Mouse (Mus musculus) left cerebral cortex, postnatal 4 days (tissue): ENCODE measurements around the gene Gapvd1. TPM values are rescaled to one million over a fixed set of nuclear protein-coding genes. Genes with fewer than 3 reads are reported as not detected.
"Not testable (repeated sequence)": the region's sequence is repeated elsewhere in the genome, so short reads cannot be mapped to it uniquely, and the experiment has no call there.

Experiments used
- DNase-seq: peaks from one replicate; pipeline ENCODE4 v3.0.0-alpha.2; 2022
- intact Hi-C: fragments of 180-260 bp; cut with DNase I; formaldehyde crosslinking; loops from one replicate; pipeline ENCODE4 v1.15.1; 2025
- total RNA-seq, 2 experiments: library from RNA; stranded (reverse); gene quantifications; 2 replicates each; pipeline ENCODE4 v1.2.3; 2021

The Gapvd1 gene
- total RNA-seq, 2 experiments from 2014 or later = 119 to 123 TPM

GRCm38 (mm10) chr2:34772252-34773235 lies 17.5 kb upstream of the Gapvd1 start:
- intact Hi-C loops = no loop called here
- peak; percentile 39 for DNase-seq

DNA sequence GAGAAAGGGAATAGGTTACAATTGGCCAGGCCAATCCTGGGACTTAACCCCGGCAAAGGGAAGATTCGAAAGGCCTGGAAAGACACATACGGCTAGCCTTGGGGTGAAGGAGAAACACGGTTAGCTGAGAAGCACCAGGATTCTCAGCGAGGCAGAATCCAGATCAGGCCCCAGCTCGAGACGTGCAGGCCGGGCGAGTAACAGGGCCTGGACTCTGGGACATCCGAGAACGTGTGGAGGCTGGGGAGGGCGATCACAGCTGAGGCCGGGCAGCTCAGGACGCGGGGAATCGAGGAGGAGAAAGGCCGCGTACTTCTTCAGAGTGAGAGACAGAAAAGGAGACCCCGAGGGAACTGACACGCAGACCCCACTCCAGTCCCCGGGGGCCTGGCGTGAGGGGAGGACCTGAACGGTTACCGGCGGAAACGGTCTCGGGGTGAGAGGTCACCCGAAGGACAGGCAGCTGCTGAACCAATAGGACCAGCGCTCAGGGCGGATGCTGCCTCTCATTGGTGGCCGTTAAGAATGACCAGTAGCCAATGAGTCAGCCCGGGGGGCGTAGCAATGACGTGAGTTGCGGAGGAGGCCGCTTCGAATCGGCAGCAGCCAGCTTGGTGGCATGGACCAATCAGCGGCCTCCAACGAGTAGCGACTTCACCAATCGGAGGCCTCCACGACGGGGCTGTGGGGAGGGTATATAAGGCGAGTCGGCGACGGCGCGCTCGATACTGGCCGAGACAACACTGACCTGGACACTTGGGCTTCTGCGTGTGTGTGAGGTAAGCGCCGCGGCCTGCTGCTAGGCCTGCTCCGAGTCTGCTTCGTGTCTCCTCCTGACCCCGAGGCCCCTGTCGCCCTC lies 16.6 kb upstream of the Gapvd1 start, which contains the start of gene Hspa5:
Hspa5 (plus strand) TSS at position 603 of the 859 bp plus-strand sequence.
- intact Hi-C loops = no loop called here
- peak; percentile 99 for DNase-seq

GRCm38 (mm10) chr2:34770951-34771350 lies 15.9 kb upstream of the Gapvd1 start:
- no peak for DNase-seq
- intact Hi-C loops = no loop called here

GRCm38 (mm10) chr2:34770049-34770448 lies 15.0 kb upstream of the Gapvd1 start:
- intact Hi-C loops = no loop called here
- no peak for DNase-seq

GRCm38 (mm10) chr2:34764801-34765200 lies 9.8 kb upstream of the Gapvd1 start:
- no peak for DNase-seq
- intact Hi-C loops = no loop called here

DNA sequence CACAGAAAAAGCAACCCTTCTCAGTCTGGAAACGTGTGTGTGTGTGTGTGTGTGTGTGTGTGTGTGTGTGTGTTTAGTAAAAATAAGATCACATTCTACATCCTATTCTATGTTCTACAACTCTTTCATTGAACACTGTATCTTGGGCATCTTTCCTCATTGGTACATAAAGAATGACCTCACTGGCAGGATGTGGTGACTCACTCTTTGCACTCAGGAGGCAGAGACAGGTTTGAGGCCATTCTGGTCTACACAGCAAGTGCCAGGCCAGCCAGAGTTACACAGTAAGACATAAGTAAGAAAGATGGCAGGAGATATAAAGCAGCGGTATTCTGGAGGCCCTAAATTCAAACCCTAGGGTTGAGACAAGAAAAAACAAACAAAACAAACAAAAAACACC lies 7.8 kb upstream of the Gapvd1 start:
- intact Hi-C loops = no loop called here
- no peak for DNase-seq

- intact Hi-C loops = no loop called here
- DNase-seq = no peak
These were observed 7.1 kb upstream of the Gapvd1 start for GRCm38 (mm10) chr2:34762174-34762573.

DNA sequence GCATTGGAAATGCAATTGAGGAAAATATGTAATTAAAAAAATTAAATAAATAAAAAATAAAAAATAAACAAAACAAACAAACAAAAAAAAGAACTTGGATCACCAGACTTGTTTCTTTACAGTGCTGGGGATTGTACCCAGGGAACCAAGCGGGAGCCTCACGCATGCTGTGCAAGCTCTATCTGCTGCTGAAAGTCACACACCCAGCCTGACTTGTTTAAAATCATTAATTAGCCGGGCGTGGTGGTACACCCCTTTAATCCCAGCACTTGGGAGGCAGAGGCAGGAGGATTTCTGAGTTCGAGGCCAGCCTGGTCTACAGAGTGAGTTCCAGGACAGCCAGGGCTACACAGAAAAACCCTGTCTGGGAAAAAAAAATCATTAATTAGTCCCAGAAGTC lies 6.2 kb upstream of the Gapvd1 start:
- intact Hi-C loops, DNase-seq: not testable (repeated sequence)

- intact Hi-C loops = no loop called here
- no peak for DNase-seq
These were observed 2.3 kb upstream of the Gapvd1 start for GRCm38 (mm10) chr2:34757341-34757740.

DNA sequence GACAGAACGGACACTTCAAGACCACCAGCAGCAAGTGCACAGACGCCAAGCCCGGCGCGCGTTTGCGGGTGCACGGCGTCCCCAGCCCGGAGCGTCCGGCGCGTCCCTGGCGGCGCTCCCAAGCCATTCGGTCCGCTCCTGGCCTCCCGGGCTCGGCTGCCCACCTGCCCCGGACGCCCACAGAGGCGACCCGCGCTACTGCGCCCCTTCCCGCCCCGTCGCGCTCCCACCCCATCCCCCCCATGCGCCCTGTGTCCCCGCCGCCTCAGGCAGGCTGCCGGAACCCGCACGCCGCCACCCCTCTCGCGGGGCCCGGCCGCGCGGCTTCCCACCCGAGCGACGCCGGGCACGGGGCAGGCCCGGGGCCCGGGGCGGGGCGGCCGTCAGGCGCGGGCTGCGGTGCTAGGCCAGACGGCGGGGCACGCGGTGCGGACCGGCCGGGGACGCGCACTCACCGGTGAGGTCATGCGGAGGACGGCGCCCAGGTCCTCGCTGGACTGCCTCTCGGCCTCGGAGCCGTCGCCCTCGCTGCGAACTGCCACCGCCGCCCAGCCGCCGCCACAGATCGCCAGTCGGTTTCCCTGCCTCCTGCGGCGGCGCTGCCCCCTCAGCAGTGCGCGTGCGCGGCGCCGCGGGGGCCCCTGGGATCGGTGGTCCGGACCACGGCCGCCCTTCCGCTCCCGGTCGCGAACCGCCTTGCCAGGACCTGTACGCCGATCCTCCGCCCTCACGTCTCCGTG lies 1.1 kb downstream of the Gapvd1 start:
- intact Hi-C loops = no loop called here
- peak; percentile 92 for DNase-seq

- intact Hi-C loops = no loop called here
- DNase-seq = no peak
These were observed 4.8 kb downstream of the Gapvd1 start for GRCm38 (mm10) chr2:34750245-34750644.

DNA sequence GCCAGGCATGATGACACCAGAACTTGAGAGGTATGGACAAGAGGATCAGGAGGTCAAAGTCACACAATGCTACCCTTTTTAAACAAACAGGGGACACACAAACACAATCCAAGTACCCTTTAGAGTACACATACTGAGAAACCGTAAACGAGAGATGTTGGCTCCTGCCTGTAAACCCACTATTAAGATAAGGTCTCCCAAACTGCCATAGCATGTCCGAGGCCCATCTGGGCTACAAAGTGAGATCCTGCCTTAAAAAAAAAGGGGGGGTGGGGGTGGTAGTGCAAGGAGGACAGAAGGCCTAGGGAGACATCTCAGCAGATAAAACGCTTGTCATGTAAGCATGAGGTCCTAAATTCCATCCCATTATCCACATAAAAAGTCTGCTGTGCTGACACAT lies 6.6 kb downstream of the Gapvd1 start:
- intact Hi-C loops = no loop called here
- DNase-seq = no peak

- intact Hi-C loops = no loop called here
- DNase-seq = no peak
These were observed 9.4 kb downstream of the Gapvd1 start for GRCm38 (mm10) chr2:34745673-34746072.

DNA sequence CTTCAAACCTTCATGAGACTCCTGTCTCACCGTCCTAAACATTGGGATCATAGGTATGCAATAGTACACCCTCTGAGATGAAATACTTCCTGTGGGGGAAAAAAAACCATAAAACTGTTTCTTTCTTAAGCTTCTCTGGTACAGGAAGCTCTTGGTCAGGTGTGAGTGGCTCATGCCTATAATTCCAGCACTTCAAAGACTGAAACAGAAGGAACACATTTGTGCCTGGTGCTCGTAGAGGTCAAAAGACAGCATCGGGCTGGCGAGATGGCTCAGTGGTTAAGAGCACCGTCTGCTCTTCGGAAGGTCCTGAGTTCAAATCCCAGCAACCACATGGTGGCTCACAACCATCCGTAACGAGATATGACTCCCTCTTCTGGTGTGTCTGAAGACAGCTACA lies 10.6 kb downstream of the Gapvd1 start:
- DNase-seq = no peak
- intact Hi-C loops = no loop called here

DNA sequence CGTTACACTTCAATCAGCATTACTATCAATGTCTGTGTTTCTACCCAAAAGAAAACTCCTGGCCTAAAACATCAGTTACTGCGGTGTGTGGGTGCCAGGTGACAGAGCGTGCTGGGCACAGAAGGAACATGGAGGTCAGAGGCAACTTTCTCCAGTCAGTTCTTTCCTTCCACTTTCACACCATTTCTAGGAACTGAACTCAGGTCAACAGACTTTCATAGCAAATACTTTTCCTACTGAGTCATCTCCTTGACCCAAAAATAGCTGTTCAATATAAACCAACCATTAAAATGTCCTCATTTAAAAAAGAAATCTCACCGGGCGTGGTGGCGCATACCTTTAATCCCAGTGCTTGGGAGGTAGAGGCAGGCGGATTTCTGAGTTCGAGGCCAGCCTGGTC lies 12.4 kb downstream of the Gapvd1 start:
- intact Hi-C loops = no loop called here
- no peak for DNase-seq

GRCm38 (mm10) chr2:34741390-34742159 lies 13.5 kb downstream of the Gapvd1 start:
- intact Hi-C loops = no loop called here
- no peak for DNase-seq

DNA sequence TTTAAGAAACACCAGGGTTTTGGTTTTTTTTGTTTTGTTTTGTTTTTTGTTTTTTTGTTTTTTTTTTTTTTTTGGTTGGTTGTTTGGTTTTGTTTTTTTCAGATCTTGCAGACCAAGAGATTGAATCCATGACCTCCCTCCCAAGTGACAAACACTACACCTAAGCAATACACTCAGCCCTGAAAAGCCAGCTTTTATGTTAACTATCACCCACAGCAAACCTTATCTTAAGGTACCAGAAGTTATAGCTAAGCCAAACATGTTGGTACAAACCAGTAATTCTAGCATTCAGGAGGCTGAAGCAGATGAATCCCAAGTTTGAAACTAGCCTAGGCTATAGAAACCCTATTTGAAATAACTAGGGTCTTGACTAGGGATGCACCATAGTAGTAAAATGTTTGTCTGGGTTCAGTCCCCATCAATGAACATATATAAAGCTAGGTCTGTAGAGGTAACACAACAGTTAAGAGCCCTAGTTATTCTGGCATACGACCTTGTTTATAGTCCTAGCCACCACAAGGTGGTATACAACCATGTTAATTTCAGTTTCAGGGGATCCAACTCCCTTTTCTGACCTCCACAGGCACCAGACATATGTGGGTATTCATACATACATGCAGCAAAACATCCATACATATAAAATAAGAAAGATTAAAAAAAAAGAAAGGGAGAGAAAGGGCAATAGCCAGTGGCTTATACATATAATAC lies 15.2 kb downstream of the Gapvd1 start:
- no peak for DNase-seq

GRCm38 (mm10) chr2:34737911-34738310 lies 17.1 kb downstream of the Gapvd1 start:
- intact Hi-C loops = no loop called here
- DNase-seq = no peak

More for the DNA sequence above, 15.2 kb downstream of the Gapvd1 start:
- intact Hi-C loops = no loop called here

DNA sequence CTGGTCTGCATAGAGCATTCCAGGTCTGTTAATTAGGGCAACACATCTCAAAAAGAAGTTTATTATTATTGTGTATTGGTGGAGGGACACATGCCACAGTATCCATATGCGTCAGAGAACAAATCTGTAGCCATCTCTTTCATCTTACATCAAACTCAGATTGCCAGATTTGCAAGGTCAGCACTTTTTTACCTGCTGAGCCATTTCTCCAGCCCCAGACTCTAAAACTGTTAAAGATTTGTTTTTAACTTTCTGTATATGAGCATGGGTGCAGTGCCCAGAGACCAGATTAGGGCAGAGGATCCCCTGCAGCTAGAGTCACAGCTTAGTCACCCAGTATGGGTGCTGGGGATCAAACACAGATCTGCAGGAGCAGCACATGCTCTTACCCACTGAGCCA lies 18.4 kb downstream of the Gapvd1 start:
- intact Hi-C loops = no loop called here
- DNase-seq = no peak
